Comparison of ENCODE assay signal across 8 mouse cellular contexts in genomic region chr19:44293769-44294551, GRCm38 (mm10). TPM values are rescaled to one million over a fixed set of nuclear protein-coding genes. Genes with fewer than 3 reads are reported as not detected.
DNase-seq lines count a peak whose midpoint lies in the region; ATAC-seq and TF ChIP-seq lines count a peak whose summit lies in the region.

No protein-coding gene starts in this region.

- peak; percentile 95 to 99 for TF ChIP-seq POLR2A in MEL (IDR thresholded peaks at IDR 0.05; ENCODE audit: control insufficient read depth in 1 of 2, insufficient read depth in 1 of 2, low read depth in 1 of 2, low read length in 2 of 2, poor library complexity in 1 of 2)
- TF ChIP-seq POLR2A in lung, adult 2 months (IDR thresholded peaks at IDR 0.05; ENCODE audit: borderline replicate concordance, extremely low read depth, low read depth, low read length), result peak; percentile 94; the same call in 1 of the 2 replicates

- peak overlapping the region; percentile 74 to 80 for H3K4me3 ChIP-seq in MEL (ENCODE audit: control insufficient read depth in 1 of 2, insufficient read depth in 1 of 2, low read depth in 2 of 2, low read length in 2 of 2)
- H3K4me3 ChIP-seq in forebrain, embryonic 16.5 days (replicated peaks; ENCODE audit: low read length), result peak overlapping the region; percentile 91
- peak overlapping the region; percentile 98 for H3K4me3 ChIP-seq in layer of hippocampus, adult 2 months
- peak overlapping the region; percentile 68 for H3K4me3 ChIP-seq in lung, adult 2 months (replicated peaks; ENCODE audit: extremely low read depth, low read depth, low read length)

- peak in 1 of 2 experiments; percentile 86; a peak in 2 of 4 replicates for TF ChIP-seq EP300 in MEL (IDR thresholded peaks at IDR 0.05; ENCODE audit: low read depth in 1 of 2, low read length in 2 of 2)

- intact Hi-C loops in heart, postnatal 36 days (cut with DNase I), result loop anchor here (2.0 to 10.0 kb wide), 3 partner anchors 27 to 129 kb away; no protein-coding TSS in a partner anchor

- TF ChIP-seq CTCF in MEL (IDR thresholded peaks at IDR 0.05 in 2 of 3, conservative IDR thresholded peaks at IDR 0.05 in 1 of 3; ENCODE audit: control insufficient read depth in 1 of 3, insufficient read depth in 1 of 3, low read depth in 2 of 3, low read length in 3 of 3, poor library complexity in 1 of 3, severe bottlenecking in 1 of 3), result no peak
- TF ChIP-seq CTCF in layer of hippocampus, adult 2 months (conservative IDR thresholded peaks at IDR 0.05), result peak; percentile 37
- no peak for TF ChIP-seq CTCF in lung, adult 2 months (IDR thresholded peaks at IDR 0.05; ENCODE audit: insufficient read depth, low read length)

- under 1% methylated on average over 30 of the region's 31 CpGs for WGBS in forebrain, embryonic 16.5 days
- WGBS in lung, adult 2 months, result under 1% methylated on average over 30 of the region's 31 CpGs

- H3K27me3 ChIP-seq in MEL (ENCODE audit: control insufficient read depth in 1 of 2, insufficient read depth in 2 of 2, low read length in 2 of 2), result no peaks in the 10 kb centered on the region
- no peaks in the 10 kb centered on the region for H3K27me3 ChIP-seq in forebrain, embryonic 16.5 days (replicated peaks; ENCODE audit: control insufficient read depth, insufficient read depth, low read length)

- peak overlapping the region; percentile 97 for H3K4me2 ChIP-seq in forebrain, embryonic 16.5 days (ENCODE audit: low read length)

- no peaks in the 10 kb centered on the region for H3K9me3 ChIP-seq in MEL (replicated peaks; ENCODE audit: insufficient read depth, low read length)
- no peaks in the 10 kb centered on the region for H3K9me3 ChIP-seq in forebrain, embryonic 16.5 days (ENCODE audit: control insufficient read depth, low read length)

- H3K9ac ChIP-seq in MEL (ENCODE audit: control insufficient read depth, low read depth, low read length, poor library complexity, severe bottlenecking), result peak overlapping the region; percentile 82
- peak overlapping the region; percentile 94 for H3K9ac ChIP-seq in forebrain, embryonic 16.5 days (replicated peaks; ENCODE audit: low read depth, low read length)

- peak; percentile 100 for DNase-seq in MEL (ENCODE audit: low read depth, low spot score)
- DNase-seq in cerebellum, adult 18-20 months, result peak; percentile 92 to 97
- peak; percentile 77 to 78 for DNase-seq in heart, postnatal 36 days
- peak; percentile 89 to 97 for DNase-seq in layer of hippocampus, adult 2 months (ENCODE audit: low spot score in 2 of 2)
- DNase-seq in lung, adult 2 months, result peak; percentile 86
- DNase-seq in testis, postnatal 14 days (ENCODE audit: low spot score), result peak; percentile 91

- TF ChIP-seq RAD21 in MEL (IDR thresholded peaks at IDR 0.05; ENCODE audit: low read depth, low read length), result no peak

- peak overlapping the region; percentile 96 for H3K27ac ChIP-seq in MEL (ENCODE audit: control insufficient read depth, low read depth, low read length)
- peak overlapping the region; percentile 99 for H3K27ac ChIP-seq in forebrain, embryonic 16.5 days (ENCODE audit: low read length)
- H3K27ac ChIP-seq in layer of hippocampus, adult 2 months, result peak overlapping the region; percentile 100

- H3K4me1 ChIP-seq in MEL (ENCODE audit: control insufficient read depth in 1 of 2, insufficient read depth in 2 of 2, low read length in 2 of 2), result peaks cover 8 to 55% of the 10 kb centered on the region in 2 experiments
- peaks cover 41% of the 10 kb centered on the region for H3K4me1 ChIP-seq in forebrain, embryonic 16.5 days (replicated peaks; ENCODE audit: control insufficient read depth, insufficient read depth, low read length)
- H3K4me1 ChIP-seq in lung, adult 2 months (ENCODE audit: control insufficient read depth, insufficient read depth, low read length), result peaks cover 9% of the 10 kb centered on the region

- peak; percentile 98 for ATAC-seq in forebrain, embryonic 16.5 days
- ATAC-seq in neutrophil, adult 5-6 weeks (ENCODE audit: extremely low read depth, insufficient number of reproducible peaks, low FRiP score, poor library complexity, severe bottlenecking), result peak; percentile 55; the same call in 1 of the 2 replicates

- peaks cover 57% of the 10 kb centered on the region for H3K79me2 ChIP-seq in MEL (ENCODE audit: control insufficient read depth, insufficient read depth, low read length, poor library complexity)

- peaks cover 28 to 48% of the 10 kb centered on the region in 2 experiments for H3K36me3 ChIP-seq in MEL (ENCODE audit: control insufficient read depth in 1 of 2, insufficient read depth in 2 of 2, low read length in 2 of 2)
- peaks cover 12% of the 10 kb centered on the region for H3K36me3 ChIP-seq in forebrain, embryonic 16.5 days (ENCODE audit: control insufficient read depth, insufficient read depth)

TF ChIP-seq in MEL, 35 proteins besides CTCF, POLR2A, EP300 and RAD21 (continues in another document):
- TF ChIP-seq NRF1 (IDR thresholded peaks at IDR 0.05; ENCODE audit: insufficient read depth, low read depth, low read length, poor library complexity, severe bottlenecking) (no peak), E2F4 (IDR thresholded peaks at IDR 0.05; ENCODE audit: borderline replicate concordance, low read depth, low read length) (no peak), ZKSCAN1 (IDR thresholded peaks at IDR 0.05; ENCODE audit: low read depth, low read length) (no peak), SMC3 (IDR thresholded peaks at IDR 0.05; ENCODE audit: low read depth, low read length) (0 out of 2 replicates have a peak, but pooled peaks have one; percentile 7), CHD1 (IDR thresholded peaks at IDR 0.05; ENCODE audit: low read depth, low read length) (peak; percentile 92; the same call in 1 of the 2 replicates), ETS1 (IDR thresholded peaks at IDR 0.05; ENCODE audit: low read depth, low read length) (peak; percentile 90), ZMIZ1 (IDR thresholded peaks at IDR 0.05; ENCODE audit: low read depth, low read length) (peak; percentile 99), MXI1 (IDR thresholded peaks at IDR 0.05; ENCODE audit: low read depth, low read length) (peak; percentile 48), POLR2AphosphoS2 (IDR thresholded peaks at IDR 0.05; ENCODE audit: low read length) (peak; percentile 96), MAFK (IDR thresholded peaks at IDR 0.05; ENCODE audit: borderline replicate concordance, low read depth, low read length) (no peak), KAT2A (conservative IDR thresholded peaks at IDR 0.05; ENCODE audit: low read depth, low read length) (no peak; the same call in 1 of the 2 replicates), ELF1 (IDR thresholded peaks at IDR 0.05; ENCODE audit: low read depth, low read length) (peak; percentile 72), TCF12 (IDR thresholded peaks at IDR 0.05; ENCODE audit: low read depth, low read length) (peak; percentile 91), SIN3A (IDR thresholded peaks at IDR 0.05; ENCODE audit: low read length) (peak; percentile 91), HCFC1 (IDR thresholded peaks at IDR 0.05; ENCODE audit: low read depth, low read length) (peak; percentile 69), TBP (IDR thresholded peaks at IDR 0.05; ENCODE audit: low read depth, low read length) (peak; percentile 98), CHD2 (IDR thresholded peaks at IDR 0.05; ENCODE audit: low read length) (peak; percentile 98), USF2 (IDR thresholded peaks at IDR 0.05; ENCODE audit: borderline replicate concordance in 1 of 2, insufficient read depth in 1 of 2, low read depth in 1 of 2, low read length in 2 of 2) (no peak), NELFE (IDR thresholded peaks at IDR 0.05; ENCODE audit: low read depth, low read length) (peak; percentile 100), TAL1 (IDR thresholded peaks at IDR 0.05; ENCODE audit: low read length) (peak; percentile 22), RCOR1 (IDR thresholded peaks at IDR 0.05; ENCODE audit: low read depth, low read length) (peak; percentile 56; the same call in 1 of the 2 replicates), GABPA (IDR thresholded peaks at IDR 0.05; ENCODE audit: low read depth, low read length) (no peak), MYC (IDR thresholded peaks at IDR 0.05; ENCODE audit: low read depth, low read length) (peak; percentile 91), POLR2AphosphoS5 (IDR thresholded peaks at IDR 0.05; ENCODE audit: borderline replicate concordance, low read depth, low read length) (peak; percentile 97), MYB (IDR thresholded peaks at IDR 0.05; ENCODE audit: low read depth, low read length) (peak; percentile 10; the same call in 1 of the 2 replicates), ZC3H11A (IDR thresholded peaks at IDR 0.05; ENCODE audit: low read depth, low read length) (no peak), BHLHE40 (IDR thresholded peaks at IDR 0.05; ENCODE audit: borderline replicate concordance, low read depth, low read length) (peak; percentile 85), JUND (IDR thresholded peaks at IDR 0.05; ENCODE audit: low read depth, low read length) (no peak), UBTF (IDR thresholded peaks at IDR 0.05; ENCODE audit: borderline replicate concordance, insufficient read depth, low read depth, low read length) (no peak), GATA1 (IDR thresholded peaks at IDR 0.05; ENCODE audit: low read depth, low read length) (peak; percentile 75), MAZ (IDR thresholded peaks at IDR 0.05; ENCODE audit: low read depth, low read length) (peak; percentile 100)

RNA-seq across cellular contexts. Expression of gene Scd2, which starts 0.5 kb away (rescaled TPM):
- total RNA-seq in MEL (2012; rRNA removed), result 392 and 554 TPM in 2 replicates
- 100 to 1,000 TPM in 1 of 2 experiments, 10 to 100 TPM in 1; 47.4 to 593 TPM for polyA plus RNA-seq in MEL (2012; ENCODE audit: insufficient read depth in 1 of 2, insufficient read length in 2 of 2, low read depth in 1 of 2, low replicate concordance in 2 of 2, missing spikeins in 1 of 2)
- polyA plus RNA-seq in forebrain, embryonic 16.5 days (2015; fragmentation: Nextera tagmentation; extraction: Ambion mirVana), result 290 and 318 TPM in 2 replicates
- total RNA-seq in heart, postnatal 36 days (2021), result 10 to 100 TPM; 10.7 to 13.0 TPM
- total RNA-seq in layer of hippocampus, adult 2 months (2021), result 100 to 1,000 TPM; 597 to 622 TPM
- 289 and 384 TPM in 2 replicates for polyA plus RNA-seq in lung, adult 2 months (2012; rRNA removed)
- total RNA-seq in neutrophil, adult 5-6 weeks (2017), result 21.4 and 24.1 TPM in 2 replicates

RNA-seq across cellular contexts. Expression of gene Scd4, which starts 38.9 kb away (rescaled TPM):
- total RNA-seq in MEL (2012; rRNA removed), result 0.16 and 0.31 TPM in 2 replicates
- polyA plus RNA-seq in MEL (2012; ENCODE audit: insufficient read depth in 1 of 2, insufficient read length in 2 of 2, low read depth in 1 of 2, low replicate concordance in 2 of 2, missing spikeins in 1 of 2), result under 1 TPM in 1 of 2 experiments, not detected in 1; 0.36 TPM
- 0.07 and 0.16 TPM in 2 replicates for polyA plus RNA-seq in forebrain, embryonic 16.5 days (2015; fragmentation: Nextera tagmentation; extraction: Ambion mirVana)
- total RNA-seq in heart, postnatal 36 days (2021), result 10 to 100 TPM in 1 of 2 experiments, 1 to 10 TPM in 1; 8.2 to 15.2 TPM
- 1 to 10 TPM; 2.3 to 2.5 TPM for total RNA-seq in layer of hippocampus, adult 2 months (2021)
- 0.46 and 0.97 TPM in 2 replicates for polyA plus RNA-seq in lung, adult 2 months (2012; rRNA removed)
- total RNA-seq in neutrophil, adult 5-6 weeks (2017), result 0.12 and 1.0 TPM in 2 replicates

Comparison
In these comparisons a context has a peak if more than half of its experiments do, and no peak if none do; other contexts are left out.
1. Peak in every context shown above with its lines: DNase-seq, ATAC-seq, H3K4me3 ChIP-seq and H3K27ac ChIP-seq.
2. RNA of gene Scd2, which starts 0.5 kb away (total RNA-seq): 597 to 622 TPM in layer of hippocampus, adult 2 months and 392 to 554 TPM in MEL; 21.4 to 24.1 TPM in neutrophil, adult 5-6 weeks and 10.7 to 13.0 TPM in heart, postnatal 36 days; every median in the first group is over 10 times any median in the second.